10 mouse cellular contexts compared by ENCODE assay signal in genomic region chr5:105557777-105558240, GRCm38 (mm10). TPM values are rescaled to one million over a fixed set of nuclear protein-coding genes. Genes with fewer than 3 reads are reported as not detected.
DNase-seq lines count a peak whose midpoint lies in the region; ATAC-seq and TF ChIP-seq lines count a peak whose summit lies in the region.
"Had no signal": no experiment of that assay in that cellular context is flagged by ENCODE, and none has a peak within 500 bp of the region (broad histone marks: within the 10 kb centered on the region; RNA-seq: fewer than 3 reads in every experiment).

No protein-coding gene starts in this region.

- peak; percentile 14 for DNase-seq in embryonic facial prominence, embryonic 14.5 days (ENCODE audit: low spot score)
- DNase-seq in embryonic facial prominence, embryonic 10.5 days (ENCODE audit: low spot score), result no peak
- DNase-seq in CH12.LX (ENCODE audit: extremely low read depth), result peak; percentile 91
- peak; percentile 34 to 50 for DNase-seq in monocyte, adult 2 months (ENCODE audit: low read depth in 1 of 2, low spot score in 2 of 2)
- DNase-seq in stomach, postnatal 0 days (ENCODE audit: low spot score), result no peak
- no peak for DNase-seq in testis, postnatal 14 days (ENCODE audit: low spot score)

- H3K9ac ChIP-seq in embryonic facial prominence, embryonic 14.5 days (ENCODE audit: low read depth, low read length), result no peak overlapping the region
- no peak overlapping the region for H3K9ac ChIP-seq in CH12.LX (ENCODE audit: insufficient read depth, low read depth)
- no peak overlapping the region for H3K9ac ChIP-seq in hindbrain, embryonic 15.5 days
- H3K9ac ChIP-seq in stomach, postnatal 0 days (ENCODE audit: low read length), result no peak overlapping the region
- H3K9ac ChIP-seq: liver, embryonic 15.5 days had no signal

- no peak for TF ChIP-seq RAD21 in CH12.LX (IDR thresholded peaks at IDR 0.05; ENCODE audit: low read depth, low read length)

- H3K4me1 ChIP-seq in embryonic facial prominence, embryonic 14.5 days (ENCODE audit: control insufficient read depth, insufficient read depth, low read length), result no peaks in the 10 kb centered on the region
- H3K4me1 ChIP-seq in embryonic facial prominence, embryonic 10.5 days, result no peaks in the 10 kb centered on the region
- peaks cover 10 to 26% of the 10 kb centered on the region in 2 experiments for H3K4me1 ChIP-seq in CH12.LX (ENCODE audit: control insufficient read depth in 1 of 2, insufficient read depth in 2 of 2)
- 0 out of 2 replicates have a peak, but pooled peaks cover 3% of the 10 kb centered on the region for H3K4me1 ChIP-seq in hindbrain, embryonic 15.5 days (replicated peaks)
- no peaks in the 10 kb centered on the region for H3K4me1 ChIP-seq in stomach, postnatal 0 days (replicated peaks; ENCODE audit: control insufficient read depth, insufficient read depth)

- no peaks in the 10 kb centered on the region for H3K27me3 ChIP-seq in embryonic facial prominence, embryonic 14.5 days (replicated peaks; ENCODE audit: control insufficient read depth, insufficient read depth, low read length)
- no peaks in the 10 kb centered on the region for H3K27me3 ChIP-seq in embryonic facial prominence, embryonic 10.5 days (replicated peaks; ENCODE audit: low read depth, poor library complexity, severe bottlenecking)
- H3K27me3 ChIP-seq in CH12.LX (replicated peaks), result no peaks in the 10 kb centered on the region
- H3K27me3 ChIP-seq in hindbrain, embryonic 15.5 days, result no peaks in the 10 kb centered on the region
- H3K27me3 ChIP-seq in stomach, postnatal 0 days (ENCODE audit: control insufficient read depth, insufficient read depth, low read length), result no peaks in the 10 kb centered on the region
- H3K27me3 ChIP-seq: liver, embryonic 15.5 days had no signal

- peak; percentile 37; the same call in 1 of the 2 replicates for ATAC-seq in embryonic facial prominence, embryonic 14.5 days (ENCODE audit: low read depth)
- ATAC-seq in hindbrain, embryonic 15.5 days (ENCODE audit: low FRiP score, low read depth), result peak; percentile 89
- ATAC-seq in stomach, postnatal 0 days (ENCODE audit: low FRiP score, low TSS enrichment), result no peak
- ATAC-seq in inflammation-experienced regulatory T-cells, adult 6 months, result no peak

- peak; percentile 37; the same call in 1 of the 2 replicates for TF ChIP-seq EP300 in CH12.LX (IDR thresholded peaks at IDR 0.05; ENCODE audit: low read length)
- TF ChIP-seq EP300 in stomach, postnatal 0 days (optimal IDR thresholded peaks at IDR 0.05), result no peak

- no peaks in the 10 kb centered on the region for H3K79me2 ChIP-seq in CH12.LX (replicated peaks; ENCODE audit: control insufficient read depth, extremely low read depth, insufficient read depth, poor library complexity, severe bottlenecking)

- H3K36me3 ChIP-seq in embryonic facial prominence, embryonic 14.5 days (ENCODE audit: control insufficient read depth, insufficient read depth, low read length), result no peaks in the 10 kb centered on the region
- H3K36me3 ChIP-seq in embryonic facial prominence, embryonic 10.5 days (replicated peaks), result no peaks in the 10 kb centered on the region
- H3K36me3 ChIP-seq in CH12.LX (replicated peaks in 1 of 2; ENCODE audit: control insufficient read depth in 1 of 2, insufficient read depth in 1 of 2, low read length in 1 of 2), result peaks cover 0 to 16% of the 10 kb centered on the region in 2 experiments
- H3K36me3 ChIP-seq in hindbrain, embryonic 15.5 days, result 0 out of 2 replicates have a peak, but pooled peaks cover 3% of the 10 kb centered on the region
- no peaks in the 10 kb centered on the region for H3K36me3 ChIP-seq in stomach, postnatal 0 days (ENCODE audit: control insufficient read depth, insufficient read depth, low read length)

- WGBS in embryonic facial prominence, embryonic 14.5 days, result 69% methylated on average over 4 of the region's 4 CpGs
- 88% methylated on average over 4 of the region's 4 CpGs for WGBS in embryonic facial prominence, embryonic 10.5 days
- WGBS in hindbrain, embryonic 15.5 days, result 34% methylated on average over 4 of the region's 4 CpGs
- whole genome bisulfite sequencing in stomach, postnatal 0 days, result 73% methylated on average over 4 of the region's 4 CpGs

- TF ChIP-seq CTCF in CH12.LX (conservative IDR thresholded peaks at IDR 0.05 in 1 of 2, IDR thresholded peaks at IDR 0.05 in 1 of 2; ENCODE audit: low read depth in 2 of 2, low read length in 2 of 2), result no peak
- no peak for TF ChIP-seq CTCF in stomach, postnatal 0 days (IDR thresholded peaks at IDR 0.05; ENCODE audit: low read depth)

- H3K4me2 ChIP-seq in embryonic facial prominence, embryonic 14.5 days (ENCODE audit: low read depth, low read length), result no peak overlapping the region
- H3K4me2 ChIP-seq in CH12.LX (ENCODE audit: insufficient read depth, low read depth, poor library complexity, severe bottlenecking), result no peak overlapping the region
- H3K4me2 ChIP-seq in hindbrain, embryonic 15.5 days, result no peak overlapping the region
- no peak overlapping the region for H3K4me2 ChIP-seq in stomach, postnatal 0 days (replicated peaks; ENCODE audit: low read depth)
- H3K4me2 ChIP-seq: liver, embryonic 15.5 days had no signal

- in situ Hi-C loops in CH12.LX (cut with MboI; ENCODE audit: low pct_ligation_motif_present, low pct_unique_long_range_greater_than_20kb, low sequenced_read_pairs), result no loop called here

- no peak overlapping the region for H3K27ac ChIP-seq in embryonic facial prominence, embryonic 14.5 days (replicated peaks; ENCODE audit: low read depth, low read length)
- H3K27ac ChIP-seq in embryonic facial prominence, embryonic 10.5 days (replicated peaks), result no peak overlapping the region
- H3K27ac ChIP-seq in CH12.LX (ENCODE audit: insufficient read depth, low read depth), result peak overlapping the region; percentile 44; the same call in 1 of the 2 replicates
- 0 out of 2 replicates have a peak overlapping the region, but pooled peaks have one; percentile 12 for H3K27ac ChIP-seq in hindbrain, embryonic 15.5 days (replicated peaks)
- no peak overlapping the region for H3K27ac ChIP-seq in stomach, postnatal 0 days (replicated peaks)
- H3K27ac ChIP-seq: liver, embryonic 15.5 days had no signal

- H3K4me3 ChIP-seq in embryonic facial prominence, embryonic 14.5 days (ENCODE audit: low read depth, low read length), result no peak overlapping the region
- H3K4me3 ChIP-seq in embryonic facial prominence, embryonic 10.5 days, result no peak overlapping the region
- peak overlapping the region in 1 of 3 experiments; percentile 8 for H3K4me3 ChIP-seq in CH12.LX (replicated peaks in 1 of 3; ENCODE audit: low read depth in 2 of 3, low read length in 2 of 3, poor library complexity in 1 of 3)
- no peak overlapping the region for H3K4me3 ChIP-seq in hindbrain, embryonic 15.5 days
- no peak overlapping the region for H3K4me3 ChIP-seq in stomach, postnatal 0 days (ENCODE audit: low read depth, low read length)
- H3K4me3 ChIP-seq: erythroblast, embryonic 14.5 days; liver, embryonic 15.5 days had no signal

- H3K9me3 ChIP-seq in embryonic facial prominence, embryonic 14.5 days (ENCODE audit: control insufficient read depth, low read length), result 0 out of 2 replicates have a peak, but pooled peaks cover 5% of the 10 kb centered on the region
- peaks cover 3% of the 10 kb centered on the region; the same call in 1 of the 2 replicates for H3K9me3 ChIP-seq in embryonic facial prominence, embryonic 10.5 days
- H3K9me3 ChIP-seq in CH12.LX (replicated peaks; ENCODE audit: low read length), result peaks cover 8% of the 10 kb centered on the region
- H3K9me3 ChIP-seq in hindbrain, embryonic 15.5 days, result no peaks in the 10 kb centered on the region
- no peaks in the 10 kb centered on the region for H3K9me3 ChIP-seq in stomach, postnatal 0 days (ENCODE audit: control insufficient read depth, low read length)
- H3K9me3 ChIP-seq: liver, embryonic 15.5 days had no signal

- TF ChIP-seq POLR2A in CH12.LX (IDR thresholded peaks at IDR 0.05; ENCODE audit: low read depth, low read length), result no peak

- dilution Hi-C loops in CH12.LX (cut with MboI; ENCODE audit: extremely low pct_ligation_motif_present, extremely low pct_unique_long_range_greater_than_20kb, low sequenced_read_pairs), result no loop called here

TF ChIP-seq in CH12.LX, 34 proteins besides CTCF, POLR2A, EP300 and RAD21:
- TF ChIP-seq TBP (conservative IDR thresholded peaks at IDR 0.05; ENCODE audit: low read depth, low read length) (no peak), MXI1 (IDR thresholded peaks at IDR 0.05; ENCODE audit: low read depth, low read length) (0 out of 2 replicates have a peak, but pooled peaks have one; percentile 41), KAT2A (IDR thresholded peaks at IDR 0.05; ENCODE audit: insufficient replicate concordance, low read length) (no peak), ZNF384 (IDR thresholded peaks at IDR 0.05; ENCODE audit: low read depth, low read length) (peak; percentile 85)

RNA-seq across cellular contexts. Expression of gene Lrrc8c, which starts 38.6 kb away (rescaled TPM):
- polyA plus RNA-seq in embryonic facial prominence, embryonic 14.5 days (2014; fragmentation: Nextera tagmentation; extraction: Ambion mirVana), result 14.7 and 23.8 TPM in 2 replicates
- 10.8 and 12.6 TPM in 2 replicates for polyA plus RNA-seq in embryonic facial prominence, embryonic 10.5 days (2016; fragmentation: Nextera tagmentation; extraction: Ambion mirVana)
- total RNA-seq in CH12.LX (2012; rRNA removed), result 2.4 and 5.9 TPM in 2 replicates
- 2.4 and 3.3 TPM in 2 replicates for total RNA-seq in CH12.LX (2014; rRNA removed)
- polyA plus RNA-seq in CH12.LX (2012; ENCODE audit: insufficient read length, low read depth), result 7.3 and 10.3 TPM in 2 replicates
- polyA plus RNA-seq in hindbrain, embryonic 15.5 days (2015; fragmentation: Nextera tagmentation; extraction: Ambion mirVana), result 16.4 and 19.3 TPM in 2 replicates
- polyA plus RNA-seq in stomach, postnatal 0 days (2015; fragmentation: Nextera tagmentation; extraction: Ambion mirVana), result 5.2 and 7.3 TPM in 2 replicates
- polyA plus RNA-seq in inflammation-experienced regulatory T-cells, adult 6 months (2017; shearing (Covaris generic)), result 10 to 100 TPM; 46.9 to 77.2 (median 63.8) TPM

Comparison
In these comparisons a context has a peak if more than half of its experiments do, and no peak if none do; other contexts are left out.
1. DNase-seq: peak in embryonic facial prominence, embryonic 14.5 days (single experiment), CH12.LX (single experiment) and monocyte, adult 2 months (2 of 2); none in embryonic facial prominence, embryonic 10.5 days (single experiment), stomach, postnatal 0 days (single experiment) and testis, postnatal 14 days (single experiment).
2. ATAC-seq: peak in embryonic facial prominence, embryonic 14.5 days (single experiment) and hindbrain, embryonic 15.5 days (single experiment); none in stomach, postnatal 0 days (single experiment) and inflammation-experienced regulatory T-cells, adult 6 months (single experiment).
3. H3K27ac ChIP-seq: peak in CH12.LX (single experiment) and hindbrain, embryonic 15.5 days (single experiment); none in embryonic facial prominence, embryonic 14.5 days (single experiment), embryonic facial prominence, embryonic 10.5 days (single experiment) and stomach, postnatal 0 days (single experiment).